Mouse (Mus musculus) adrenal gland, postnatal 36 days (tissue): ENCODE measurements at regions not wholly inside any gene's neighbourhood (a gene's known extent, or its start where the extent isn't known, plus 50 kb on each side); places are given as distances from the start of the nearest gene placed in this dataset.

Experiments
- DNase-seq, 2 experiments: peaks; one replicate each; pipeline ENCODE4 v3.0.0; 2021; ENCODE audit warnings: mixed read lengths in 1 of 2

GRCm38 (mm10) chr2:8291357-8291756 lies 782.0 kb upstream of the Celf2 start:
- DNase-seq = no peak

GRCm38 (mm10) chr2:8287403-8287802 lies 778.0 kb upstream of the Celf2 start:
- DNase-seq = no peak

GRCm38 (mm10) chr2:8276127-8276773 lies 766.9 kb upstream of the Celf2 start:
- no peak for DNase-seq
